Mouse (Mus musculus): Measurements from ENCODE around the gene Smtn.

Gene Smtn

DNA sequence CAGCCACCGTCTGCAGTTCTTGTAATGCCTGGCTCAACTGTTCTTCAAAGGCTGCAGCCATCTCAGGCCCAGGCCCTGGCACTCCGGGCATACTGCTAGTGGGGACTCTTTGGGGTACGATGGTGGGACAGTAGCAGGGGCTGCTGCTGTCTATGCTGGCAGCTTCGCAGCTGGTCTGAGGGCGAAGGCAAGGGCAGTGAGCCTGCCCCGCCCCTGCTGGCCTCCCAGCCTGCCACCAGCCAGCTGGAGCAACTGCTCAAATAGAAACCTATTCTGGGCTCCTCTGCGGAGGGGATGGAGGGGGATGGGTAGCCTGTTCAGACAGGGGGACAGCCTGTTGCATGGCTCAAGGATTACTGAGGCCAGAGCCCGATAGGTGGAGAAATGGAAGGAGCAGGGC lies 12.6 kb downstream of the Smtn start:
- DNase-seq (ENCODE audit: low spot score in 2 of 2), result no peak

DNA sequence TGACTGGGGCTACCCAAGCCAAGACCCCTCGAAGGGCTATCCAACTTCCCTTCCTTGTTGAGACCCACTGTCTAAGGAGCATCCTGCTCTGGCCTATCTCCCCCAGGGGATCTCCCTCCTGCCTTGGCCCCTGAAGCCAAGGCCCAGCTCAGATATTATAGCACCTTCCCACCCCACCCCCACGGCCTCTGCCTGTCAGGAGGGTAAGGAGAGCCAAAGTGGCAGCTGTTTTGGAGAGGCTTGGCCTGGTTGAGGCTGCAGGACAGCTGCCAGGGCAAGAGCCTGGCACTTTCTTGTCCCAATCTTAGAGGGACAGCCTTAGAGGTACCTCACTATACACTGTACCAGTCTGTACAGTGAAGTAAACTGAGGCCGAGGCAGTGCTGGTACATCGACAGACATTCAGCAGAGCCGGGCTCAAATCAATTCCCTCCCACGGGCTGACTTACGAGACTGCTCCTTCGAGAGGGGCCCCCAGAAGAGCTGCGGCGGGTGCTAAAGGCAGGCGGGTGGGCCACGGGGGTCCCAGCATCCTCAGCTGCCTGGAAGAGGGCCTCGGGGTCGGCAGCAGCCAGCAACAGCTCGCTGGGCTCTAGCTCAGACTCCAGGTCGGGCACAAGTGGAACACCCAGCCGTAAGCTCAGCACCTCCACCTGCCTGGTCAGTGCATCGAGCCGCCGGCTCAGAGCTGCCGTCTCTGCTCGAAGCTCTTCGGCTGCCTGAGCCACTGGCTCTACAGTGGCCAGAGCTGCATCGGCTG lies 13.3 kb downstream of the Smtn start:
- DNase-seq (ENCODE audit: low spot score in 2 of 2), result no peak

DNA sequence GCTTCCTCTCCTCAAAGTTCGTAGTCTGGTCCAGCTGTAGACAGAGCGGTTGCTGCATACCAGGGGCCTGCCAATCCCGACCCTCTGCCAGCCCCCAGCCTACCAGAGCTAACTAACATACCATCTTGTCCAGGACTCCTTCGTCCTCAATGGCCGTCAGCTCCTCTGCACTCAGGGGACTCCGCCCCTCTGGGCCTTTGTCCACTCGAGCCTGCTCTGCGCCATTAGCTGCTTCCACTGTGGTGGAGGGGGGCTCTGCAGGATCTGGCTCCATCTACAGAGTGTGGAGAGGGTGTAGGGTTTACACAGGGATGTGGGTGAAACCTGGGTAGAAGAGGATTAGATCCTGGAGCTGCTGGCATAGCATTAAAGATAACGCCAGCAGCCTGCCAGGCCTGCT lies 14.2 kb downstream of the Smtn start:
- no peak for DNase-seq (ENCODE audit: low spot score in 2 of 2)

DNA sequence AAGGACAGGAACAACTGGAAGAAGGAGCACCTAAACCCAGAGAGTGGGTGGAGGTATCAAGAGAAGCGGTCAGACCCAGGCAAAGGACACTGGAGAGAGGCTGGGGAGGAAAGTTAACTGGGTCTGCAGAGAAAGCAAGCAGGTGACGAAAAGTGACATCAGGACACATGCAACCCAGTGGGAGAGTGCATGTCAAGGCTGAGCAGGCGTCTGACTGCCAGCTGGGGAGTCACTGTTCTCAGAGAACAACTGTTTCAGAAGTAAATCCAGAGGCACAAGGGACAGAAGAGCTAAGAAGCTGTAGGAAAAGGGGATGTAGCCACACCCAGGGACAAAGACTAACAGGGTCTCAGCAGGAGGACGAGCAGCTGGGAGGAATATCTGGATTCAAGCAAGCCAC lies 14.9 kb downstream of the Smtn start:
- no peak for DNase-seq (ENCODE audit: low spot score in 2 of 2)

DNA sequence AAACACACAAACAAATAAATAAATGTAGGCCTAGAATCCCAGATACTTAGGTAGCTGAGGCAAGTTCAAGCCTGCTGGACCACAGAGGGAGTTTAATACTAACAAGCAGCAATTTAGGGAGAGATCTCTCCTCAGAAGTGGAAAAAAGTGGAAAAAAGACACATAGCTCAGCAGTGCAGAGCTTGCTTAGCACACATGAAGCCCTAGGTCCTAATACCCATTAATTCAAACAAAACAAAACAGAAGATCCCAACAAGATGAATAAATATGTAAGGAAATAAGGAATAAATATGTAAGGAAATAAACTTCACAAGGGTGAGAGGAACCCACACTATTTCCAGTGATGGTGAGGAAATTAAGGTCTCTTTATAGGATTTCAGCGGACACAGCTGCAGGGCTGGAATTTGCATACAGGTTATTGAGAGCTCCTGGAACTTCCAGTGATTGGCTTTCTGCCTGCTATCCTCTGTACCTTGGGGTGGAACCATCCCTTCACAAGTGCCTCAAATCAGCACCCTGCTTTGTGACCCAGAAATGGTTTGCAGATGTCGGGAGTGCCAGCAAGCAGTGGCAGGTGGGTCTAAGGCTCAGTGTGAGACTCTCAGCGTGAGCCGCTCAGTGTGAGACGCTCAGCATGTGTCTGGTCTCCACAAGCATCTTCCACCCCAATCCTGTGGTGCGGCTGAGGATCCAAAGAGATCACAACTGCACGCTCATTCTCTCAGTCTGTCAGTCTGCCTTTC lies 16.4 kb downstream of the Smtn start:
- DNase-seq (ENCODE audit: low spot score in 2 of 2), result no peak

DNA sequence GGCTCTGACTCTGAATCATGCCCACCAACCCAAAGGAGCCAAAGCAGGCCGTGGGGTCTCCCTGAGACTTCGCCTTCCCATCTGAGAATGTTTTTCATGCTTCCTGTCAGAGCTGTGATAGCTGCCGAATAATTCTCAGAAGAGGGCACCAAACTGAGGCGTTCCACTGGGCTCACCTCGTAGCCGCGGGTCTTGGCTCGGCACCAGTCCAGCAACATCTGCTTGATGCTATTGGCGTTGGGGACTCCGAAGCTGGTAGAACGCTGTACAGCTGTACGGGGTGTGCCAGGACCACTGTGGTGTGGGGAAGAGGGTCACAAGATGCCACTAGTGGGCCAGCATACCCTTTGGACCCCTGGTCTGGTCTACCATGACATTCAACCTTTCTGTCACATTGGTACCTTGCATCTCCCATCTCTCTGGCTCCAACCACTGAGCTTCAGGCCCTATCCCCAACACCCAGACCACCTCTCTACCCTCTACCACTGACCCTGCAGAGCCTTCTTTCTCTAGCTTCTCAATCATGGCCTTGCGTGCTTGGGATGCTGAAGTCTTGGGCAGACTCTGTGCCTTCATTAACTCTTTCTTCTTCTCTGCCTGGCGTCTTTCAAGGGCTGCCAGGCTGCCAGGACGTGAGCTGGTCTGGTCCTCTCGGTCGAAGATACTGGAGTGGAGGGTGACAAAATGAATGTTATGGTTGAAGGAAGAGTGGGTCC lies 18.0 kb downstream of the Smtn start:
- no peak for DNase-seq (ENCODE audit: low spot score in 2 of 2)

DNA sequence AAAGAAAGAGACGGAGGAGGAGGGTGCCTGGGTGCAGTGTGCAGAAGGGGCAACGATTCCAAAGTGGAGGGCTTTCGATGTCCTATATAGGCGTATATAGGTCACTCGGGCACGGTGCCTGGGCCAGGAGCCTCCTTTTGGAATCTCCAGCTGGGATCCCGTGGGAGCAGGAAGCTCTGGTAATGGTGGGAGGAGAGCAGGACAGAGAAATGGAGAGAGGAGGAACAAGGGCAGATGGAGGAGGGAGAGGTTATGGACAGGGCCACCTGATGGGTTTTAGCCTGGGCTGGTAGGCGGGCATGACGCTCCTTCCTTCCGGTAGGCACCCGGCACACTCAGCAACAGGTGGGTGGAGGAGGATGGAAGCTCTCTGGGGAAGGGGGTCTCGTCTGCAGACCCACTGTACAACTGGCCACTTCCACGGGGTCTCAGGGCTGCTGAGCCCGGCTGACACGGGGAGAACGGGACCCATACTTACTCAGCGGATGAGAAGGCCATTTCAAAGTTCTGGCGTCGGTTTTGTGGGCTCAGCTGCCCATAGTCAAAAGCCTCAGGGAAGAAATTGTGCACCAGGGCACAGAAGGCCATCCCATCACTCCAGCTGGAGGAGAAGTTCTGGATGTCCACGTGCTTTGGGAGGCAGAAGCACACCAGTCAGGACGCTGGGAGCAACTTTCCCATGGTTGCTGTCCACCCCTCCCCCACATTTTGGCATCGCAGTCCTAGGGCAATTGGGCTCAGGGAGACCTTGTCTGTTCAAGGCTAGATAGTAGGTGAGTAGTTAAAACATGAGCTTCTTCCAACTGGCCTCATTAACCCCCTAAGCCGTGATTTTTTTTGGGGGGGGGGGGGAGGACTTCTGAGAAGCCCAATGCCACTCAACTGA lies 18.8 kb downstream of the Smtn start:
- no peak for DNase-seq (ENCODE audit: low spot score in 2 of 2)

DNA sequence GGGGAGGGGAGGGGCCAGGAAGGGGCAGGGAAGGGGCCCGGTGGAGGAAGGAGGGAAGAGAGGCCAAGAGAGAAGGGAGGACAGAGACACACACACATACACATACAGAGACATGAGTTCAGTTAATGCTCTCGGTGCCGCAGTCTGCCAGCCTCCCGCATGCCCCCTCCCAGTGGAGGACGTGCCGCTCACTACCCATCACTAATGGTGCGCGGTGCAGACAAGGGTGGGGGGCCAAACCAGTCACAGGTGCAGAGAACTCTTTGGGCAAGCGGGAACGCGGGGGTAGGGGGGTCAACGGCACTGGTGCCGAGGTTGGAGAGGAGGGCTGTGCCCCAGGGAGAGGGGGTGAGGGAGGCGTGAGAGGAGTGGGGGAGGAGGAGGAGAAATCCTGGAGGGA lies 19.5 kb downstream of the Smtn start:
- DNase-seq (ENCODE audit: low spot score in 2 of 2), result no peak

DNA sequence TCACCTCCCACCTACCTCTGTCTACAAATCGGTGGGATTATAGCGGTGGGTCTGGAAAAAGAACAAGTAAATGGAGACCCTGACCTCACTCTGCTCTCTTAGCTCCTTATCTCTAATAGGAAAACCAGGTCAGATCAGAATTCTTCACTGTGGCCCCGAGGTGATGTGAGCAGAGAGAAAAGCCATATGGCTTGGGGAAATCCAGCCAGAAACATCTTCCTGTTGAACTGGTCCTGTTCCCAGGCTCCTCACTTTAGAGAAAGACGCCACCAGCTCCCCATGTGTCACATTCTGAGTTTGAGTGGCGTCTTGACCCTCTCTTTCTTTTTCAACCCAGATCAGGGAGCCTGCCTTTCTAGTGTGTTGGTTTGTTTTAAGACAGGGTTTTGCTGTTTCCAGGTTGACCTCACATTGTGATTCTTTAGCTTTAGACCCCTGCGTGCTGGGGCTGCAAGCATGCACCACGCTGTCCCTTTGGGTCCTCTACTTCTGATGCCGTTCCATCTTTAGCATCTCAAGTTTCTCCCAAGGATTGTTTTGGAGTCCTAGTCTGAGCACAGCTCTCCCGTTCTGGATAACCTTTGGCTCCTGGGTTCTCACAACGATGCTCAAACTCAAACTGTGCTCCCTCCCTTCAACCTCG lies 20.5 kb downstream of the Smtn start:
- DNase-seq (ENCODE audit: low spot score in 2 of 2), result no peak

DNA sequence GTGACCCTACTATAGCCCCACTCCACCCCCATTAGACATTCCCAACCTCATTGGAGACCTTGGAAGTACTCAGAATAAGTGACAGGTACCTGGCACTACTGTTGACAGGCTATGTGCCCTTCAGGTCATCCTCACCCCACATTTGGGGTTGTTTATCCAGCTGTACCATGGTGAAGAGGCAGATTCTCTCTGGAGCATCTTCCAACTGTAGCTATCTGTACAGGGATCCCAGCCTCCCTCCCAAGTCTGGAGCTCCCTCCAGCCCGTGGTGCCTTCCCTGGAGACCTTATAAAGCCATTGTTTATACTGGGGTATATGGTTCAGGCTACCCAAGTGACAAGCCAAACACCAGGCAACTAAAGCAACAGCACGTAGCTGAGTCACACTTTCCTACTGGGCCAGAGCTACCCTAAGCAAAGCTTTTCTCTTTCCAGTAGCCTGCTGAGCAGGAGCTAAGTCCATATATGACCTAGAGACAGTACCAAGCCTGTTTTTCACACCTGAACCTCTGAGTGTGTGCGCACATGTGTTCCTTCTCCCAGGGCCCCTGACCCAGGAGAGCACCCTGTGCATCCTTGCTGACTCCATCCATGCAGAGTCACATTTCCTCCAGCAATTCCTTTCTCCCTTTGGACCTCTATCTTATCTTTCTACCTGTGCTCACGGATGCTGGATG lies 21.2 kb downstream of the Smtn start:
- DNase-seq (ENCODE audit: low spot score in 2 of 2), result no peak

DNA sequence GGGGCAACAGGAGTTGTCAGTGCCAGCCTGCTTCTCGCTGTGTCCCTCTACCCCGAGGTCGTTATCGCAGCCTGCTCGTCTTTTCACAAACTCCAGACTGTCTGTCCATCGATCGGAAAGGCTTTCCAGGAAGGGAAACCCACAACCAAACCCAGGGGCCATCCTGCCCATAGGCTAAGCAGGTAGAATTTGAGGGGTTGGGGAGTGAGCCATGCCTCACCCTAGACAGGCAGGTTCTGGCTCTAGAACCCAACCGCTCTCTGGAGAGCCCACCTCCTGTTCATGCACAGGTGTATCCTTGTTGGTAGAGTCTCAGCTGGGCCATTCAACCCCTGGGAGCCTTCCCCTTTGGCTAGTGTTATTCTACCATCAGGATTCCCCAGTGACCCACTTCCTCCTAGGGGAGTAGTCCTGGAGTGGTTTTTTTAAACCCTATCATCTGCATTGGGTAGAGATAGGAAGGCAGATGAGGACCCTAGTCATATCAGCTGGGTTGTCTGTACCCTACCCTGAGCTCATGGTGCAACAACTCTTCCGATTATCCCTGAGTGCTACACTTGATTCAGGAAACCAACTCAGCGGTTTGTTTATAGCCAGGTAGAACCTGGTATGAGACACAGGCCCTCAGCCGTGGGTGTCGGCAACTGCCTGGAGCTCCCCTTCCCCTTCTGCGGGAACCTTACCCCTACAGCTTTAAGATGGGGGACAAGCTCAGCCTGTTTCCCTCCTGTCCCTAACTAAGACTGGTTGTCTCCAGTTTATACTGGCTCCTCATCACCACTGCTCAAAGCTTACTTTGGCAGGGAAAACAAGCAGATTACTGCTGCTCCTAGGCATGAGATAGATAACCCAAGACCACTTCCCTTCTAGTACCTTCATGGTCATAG lies 22.3 kb downstream of the Smtn start:
- no peak for DNase-seq (ENCODE audit: low spot score in 2 of 2)

DNA sequence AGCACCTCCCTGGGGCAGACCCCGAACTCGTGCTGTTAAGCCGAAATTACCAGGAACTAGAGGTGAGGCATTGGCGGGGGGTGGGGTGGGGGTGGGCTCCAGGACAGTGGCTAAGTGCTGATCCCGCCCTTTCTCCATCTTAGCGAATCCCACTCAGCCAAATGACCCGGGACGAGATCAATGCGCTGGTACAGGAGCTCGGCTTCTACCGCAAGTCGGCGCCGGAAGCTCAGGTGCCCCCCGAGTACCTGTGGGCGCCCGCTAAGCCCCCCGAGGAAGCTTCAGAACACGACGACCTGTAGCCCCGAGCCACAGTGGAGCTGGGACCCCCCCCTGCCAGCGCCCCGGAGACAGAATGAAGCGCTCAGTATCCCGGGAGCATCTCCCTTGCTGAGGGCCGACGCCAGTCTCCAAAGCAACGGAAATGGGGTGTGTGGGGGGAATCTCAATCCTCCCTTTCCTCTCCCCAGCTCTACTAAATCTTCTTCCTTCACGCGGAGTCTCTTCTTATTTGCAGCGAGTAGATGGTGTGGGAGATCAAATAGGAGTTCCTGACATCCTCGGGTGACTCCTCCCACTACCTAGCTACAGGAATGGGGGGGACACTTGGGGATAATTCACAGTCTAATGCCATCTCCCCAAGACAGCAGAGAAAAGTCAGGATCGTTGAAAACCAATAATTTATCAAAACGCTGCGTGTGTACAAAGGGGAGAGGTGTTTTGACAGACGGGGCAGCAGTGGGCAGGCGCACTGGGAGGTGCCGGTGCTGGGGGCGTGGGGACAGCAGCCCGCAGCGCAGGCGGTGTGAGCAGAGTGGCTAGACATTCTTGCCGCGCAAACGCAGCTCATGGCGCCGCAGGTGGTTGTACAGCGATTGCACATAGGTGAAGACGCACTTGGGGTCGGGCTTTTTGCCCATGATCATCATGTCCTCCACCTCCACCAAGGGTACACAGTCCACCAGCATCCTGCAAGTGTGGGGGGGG lies 23.3 kb downstream of the Smtn start:
- DNase-seq (ENCODE audit: low spot score in 2 of 2), result no peak

DNA sequence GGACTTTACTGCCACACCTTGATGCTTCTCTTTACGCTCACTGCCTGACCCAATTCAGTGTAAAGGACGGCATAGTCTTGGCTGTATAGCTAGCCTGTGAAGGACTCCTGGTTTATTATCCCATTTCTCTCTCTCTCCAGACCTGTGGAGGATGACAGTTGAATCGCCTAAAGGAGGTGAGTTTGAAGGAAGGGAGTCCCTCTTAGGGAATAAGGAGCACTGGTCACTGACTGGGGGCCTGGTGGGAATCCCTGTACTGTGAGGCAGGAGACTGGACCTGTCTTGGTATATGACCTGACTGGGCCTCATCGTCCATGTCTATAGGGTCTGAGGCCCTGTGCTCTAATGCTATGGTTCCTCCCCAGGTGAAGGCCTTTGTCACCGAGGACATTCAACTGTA lies 24.3 kb downstream of the Smtn start:
- no peak for DNase-seq (ENCODE audit: low spot score in 2 of 2)

DNA sequence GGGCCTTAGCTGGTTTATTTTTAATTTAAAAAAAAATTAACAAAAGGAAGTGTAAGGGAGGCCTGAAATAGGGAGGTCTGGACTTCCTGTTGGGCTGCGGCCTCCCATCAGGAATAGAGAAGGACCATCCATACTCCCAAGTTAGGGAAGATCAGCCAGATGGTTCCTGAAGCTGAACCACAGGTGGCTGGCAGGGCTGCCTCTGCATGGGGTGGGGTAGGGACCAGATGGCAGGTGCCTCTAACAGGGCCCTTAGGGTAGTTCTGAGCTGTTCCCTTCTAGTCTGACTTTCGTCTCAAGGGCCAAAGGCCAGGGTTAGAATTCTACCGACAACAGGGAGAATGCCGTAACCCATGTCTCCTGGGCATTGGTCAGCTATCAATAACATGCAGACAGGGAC lies 24.8 kb downstream of the Smtn start:
- no peak for DNase-seq (ENCODE audit: low spot score in 2 of 2)

DNA sequence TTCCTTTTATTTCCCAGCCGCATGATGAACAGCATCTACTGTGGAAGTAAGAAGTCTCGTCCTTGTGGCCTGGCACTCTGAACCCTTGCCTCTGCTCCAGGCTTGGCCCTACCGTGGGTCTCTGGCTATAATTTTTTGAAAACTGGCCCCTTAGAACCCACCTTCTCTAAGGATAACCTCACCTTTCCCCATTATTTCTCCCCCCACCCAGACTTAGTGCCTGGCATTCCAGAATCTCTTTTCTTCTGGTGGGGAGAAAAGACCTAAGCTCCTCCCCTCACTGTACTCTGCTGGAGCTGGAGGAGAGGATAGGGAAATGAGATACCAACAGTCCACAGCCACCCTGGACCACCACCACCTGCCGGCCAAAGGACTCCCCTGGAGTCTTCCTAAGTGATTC lies 25.2 kb downstream of the Smtn start:
- DNase-seq (ENCODE audit: low spot score in 2 of 2), result no peak

DNA sequence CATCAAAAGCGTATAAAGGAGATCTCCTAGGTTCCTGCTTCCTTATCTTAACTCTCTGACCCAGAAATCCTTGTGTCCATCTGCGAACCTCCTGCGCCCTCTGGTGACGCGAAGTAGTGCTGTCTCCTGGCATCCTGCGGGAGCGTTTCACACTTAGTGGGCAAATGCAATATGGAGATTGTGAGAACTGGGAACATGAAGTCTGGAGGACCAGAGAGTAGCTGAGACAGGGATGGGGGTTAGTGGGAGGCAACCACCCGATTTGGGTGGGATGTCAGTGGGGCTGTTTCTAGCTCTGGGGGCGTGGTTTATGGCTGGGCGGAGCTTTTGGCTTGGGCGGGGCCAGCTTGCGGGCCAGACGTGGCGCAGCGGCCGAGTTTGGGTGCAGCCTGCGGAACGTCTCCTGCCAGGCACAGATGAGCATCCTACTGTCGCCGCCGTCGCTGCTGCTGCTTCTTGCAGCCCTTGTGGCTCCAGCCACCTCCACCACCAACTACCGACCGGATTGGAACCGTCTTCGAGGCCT lies 25.8 kb downstream of the Smtn start, which contains the start of gene Selenom:
Gene Selenom, plus strand, starts transcription at position 156 of the 526 bp plus-strand sequence.
- DNase-seq (ENCODE audit: low spot score in 2 of 2), result peak; percentile 85 to 91

DNA sequence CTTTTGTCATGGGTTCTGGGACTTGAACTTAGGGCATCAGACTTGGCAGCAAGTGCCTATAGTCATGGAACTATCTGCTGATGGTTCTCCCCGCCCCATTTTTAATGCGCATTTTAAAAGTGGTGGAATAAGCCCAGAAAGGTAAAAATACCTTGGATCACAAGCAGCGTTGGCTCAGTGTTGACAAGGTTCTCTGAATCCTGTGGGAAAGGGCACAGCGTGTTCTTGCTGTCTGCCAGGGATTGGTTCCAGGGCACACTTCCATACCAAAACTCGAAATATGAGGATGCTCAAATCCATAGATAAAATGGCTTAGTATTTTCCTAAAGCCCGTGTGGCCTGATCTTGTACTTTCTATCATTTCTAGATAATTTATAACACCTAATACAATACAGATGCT lies 27.1 kb downstream of the Smtn start:
- no peak for DNase-seq (ENCODE audit: low spot score in 2 of 2)

DNA sequence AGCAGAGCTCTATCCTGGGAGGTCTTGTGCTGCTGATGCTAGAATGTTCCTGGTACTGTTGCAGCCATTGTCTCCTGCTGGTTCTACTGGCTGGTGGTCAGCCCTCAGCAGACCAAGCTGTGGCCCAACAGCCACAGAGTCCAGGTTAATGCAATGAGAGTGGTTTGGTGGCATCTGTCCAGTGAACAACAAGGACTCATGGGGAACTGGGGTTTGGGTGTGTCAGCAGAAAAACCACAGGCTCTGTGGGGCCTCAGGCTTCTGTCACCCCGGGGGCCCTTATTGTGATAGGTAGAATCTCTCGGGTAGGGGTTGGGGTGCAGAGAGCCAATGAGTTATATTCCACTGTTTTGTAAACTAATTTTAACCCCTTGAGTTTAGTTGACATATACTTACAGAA lies 30.1 kb downstream of the Smtn start:
- DNase-seq (ENCODE audit: low spot score in 2 of 2), result no peak
